In the genomic region with DNA sequence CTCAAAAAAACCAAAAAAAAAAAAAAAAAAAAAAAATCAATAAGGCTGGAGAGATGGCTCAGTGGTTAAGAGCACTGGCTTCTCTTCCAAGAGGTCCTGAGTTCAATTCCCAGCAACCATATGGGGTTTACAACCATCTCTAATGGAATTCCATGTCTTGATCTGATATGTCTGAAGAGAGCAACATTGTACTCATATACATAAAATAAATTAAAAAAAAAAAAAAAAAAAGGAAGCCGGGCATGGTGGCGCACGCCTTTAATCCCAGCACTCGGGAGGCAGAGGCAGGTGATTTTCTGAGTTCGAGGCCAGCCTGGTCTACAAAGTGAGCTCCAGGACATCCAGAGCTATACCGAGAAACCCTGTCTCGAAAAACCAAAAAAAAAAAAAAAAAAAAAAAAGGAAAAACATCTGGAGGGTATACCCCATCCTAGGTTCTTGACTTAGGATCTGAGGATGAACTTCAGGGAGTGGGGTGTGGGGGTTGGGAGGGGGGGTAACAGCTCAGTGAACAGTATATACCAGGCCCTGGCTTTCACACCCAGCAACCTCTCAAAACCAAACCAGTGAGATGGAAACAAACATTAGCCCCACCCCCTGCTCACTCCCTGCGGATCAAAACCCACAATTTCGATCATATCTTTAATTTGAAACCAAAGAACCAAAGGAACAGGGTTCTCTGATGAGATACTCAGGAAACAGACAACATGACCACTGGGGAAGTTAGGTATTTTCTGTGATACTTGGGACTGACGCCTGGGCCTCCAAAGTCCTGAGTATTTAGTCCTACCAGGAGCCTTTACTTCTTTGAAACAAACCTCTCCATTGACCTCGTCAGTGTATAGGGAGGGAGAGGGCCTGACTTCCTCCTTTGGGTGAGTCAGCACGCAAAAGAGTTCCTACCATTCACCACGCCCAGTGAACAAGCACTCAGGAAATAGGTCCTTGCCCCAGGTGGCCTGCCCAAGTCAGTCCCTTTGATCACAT, we compare ENCODE assay signal across 11 mouse cellular contexts. TPM values are rescaled to one million over a fixed set of nuclear protein-coding genes. Genes with fewer than 3 reads are reported as not detected.
DNase-seq lines count a peak whose midpoint lies in the region; ATAC-seq and TF ChIP-seq lines count a peak whose summit lies in the region.
"Had no signal": no experiment of that assay in that cellular context is flagged by ENCODE, and none has a peak within 500 bp of the region (broad histone marks: within the 10 kb centered on the region; RNA-seq: fewer than 3 reads in every experiment).

No protein-coding gene starts in this region.

- H3K4me2 ChIP-seq in liver, embryonic 16.5 days (ENCODE audit: low read depth, low read length) = peak overlapping the region; percentile 56
- H3K4me2 ChIP-seq in stomach, embryonic 14.5 days (replicated peaks; ENCODE audit: low read depth, low read length) = no peak overlapping the region
- H3K4me2 ChIP-seq: neural tube, embryonic 13.5 days had no signal

- H3K4me1 ChIP-seq in bone marrow macrophage, adult 2 months (ENCODE audit: control insufficient read depth, insufficient read depth, low read length) = peaks cover 10% of the 10 kb centered on the region
- H3K4me1 ChIP-seq in liver, embryonic 16.5 days (ENCODE audit: control insufficient read depth, low read depth, low read length) = peaks cover 19% of the 10 kb centered on the region
- no peaks in the 10 kb centered on the region for H3K4me1 ChIP-seq in stomach, embryonic 14.5 days (ENCODE audit: control insufficient read depth, insufficient read depth, low read length)
- H3K4me1 ChIP-seq: neural tube, embryonic 13.5 days had no signal

- no peak for TF ChIP-seq POLR2A in bone marrow macrophage, adult 2 months (IDR thresholded peaks at IDR 0.05; ENCODE audit: borderline replicate concordance, low read depth, low read length)

- intact Hi-C loops in left cerebral cortex, postnatal 14 days (cut with DNase I) = no loop called here

- DNase-seq in spleen, adult 18-20 months = peak; percentile 21 to 25
- no peak for DNase-seq in spleen, postnatal 14 days (ENCODE audit: low spot score in 2 of 2)
- no peak for DNase-seq in left cerebral cortex, postnatal 14 days (ENCODE audit: low spot score in 2 of 2)
- DNase-seq in layer of hippocampus, postnatal 36 days = no peak
- DNase-seq in testis, postnatal 10 days (ENCODE audit: low spot score) = no peak

- H3K36me3 ChIP-seq in liver, embryonic 16.5 days (ENCODE audit: control insufficient read depth, insufficient read depth) = no peaks in the 10 kb centered on the region
- no peaks in the 10 kb centered on the region for H3K36me3 ChIP-seq in stomach, embryonic 14.5 days (ENCODE audit: control insufficient read depth, insufficient read depth, low read length)
- H3K36me3 ChIP-seq: neural tube, embryonic 13.5 days had no signal

- WGBS in liver, embryonic 16.5 days (ENCODE audit: insufficient replicate concordance) = 46% methylated on average over 13 of the region's 13 CpGs
- WGBS in stomach, embryonic 14.5 days = 78% methylated on average over 13 of the region's 13 CpGs

- H3K4me3 ChIP-seq in bone marrow macrophage, adult 2 months (ENCODE audit: insufficient read depth, low read length) = no peak overlapping the region
- no peak overlapping the region for H3K4me3 ChIP-seq in liver, embryonic 16.5 days (ENCODE audit: low read depth, low read length)
- no peak overlapping the region for H3K4me3 ChIP-seq in stomach, embryonic 14.5 days (ENCODE audit: low read depth, low read length)
- H3K4me3 ChIP-seq: neural tube, embryonic 13.5 days had no signal

- ATAC-seq in liver, embryonic 16.5 days (ENCODE audit: low read depth) = peak; percentile 99
- peak; percentile 72 for ATAC-seq in stomach, embryonic 14.5 days (ENCODE audit: insufficient number of reproducible peaks, insufficient read depth, low FRiP score, low read depth)
- ATAC-seq: forebrain, embryonic 14.5 days had no signal

- no peak for TF ChIP-seq CTCF in bone marrow macrophage, adult 2 months (IDR thresholded peaks at IDR 0.05; ENCODE audit: low read depth, low read length)

- no peaks in the 10 kb centered on the region for H3K9me3 ChIP-seq in liver, embryonic 16.5 days (replicated peaks; ENCODE audit: control insufficient read depth, low read length)
- no peaks in the 10 kb centered on the region for H3K9me3 ChIP-seq in stomach, embryonic 14.5 days (ENCODE audit: control insufficient read depth, low read depth, low read length)
- H3K9me3 ChIP-seq: neural tube, embryonic 13.5 days had no signal

- H3K27ac ChIP-seq in bone marrow macrophage, adult 2 months (ENCODE audit: insufficient read depth, low read depth, low read length) = peak overlapping the region; percentile 71
- H3K27ac ChIP-seq in liver, embryonic 16.5 days (ENCODE audit: low read length) = peak overlapping the region; percentile 91
- peak overlapping the region; percentile 27; the same call in 1 of the 2 replicates for H3K27ac ChIP-seq in stomach, embryonic 14.5 days (ENCODE audit: low read length)
- H3K27ac ChIP-seq: neural tube, embryonic 13.5 days had no signal

- peak overlapping the region; percentile 25 for H3K9ac ChIP-seq in liver, embryonic 16.5 days (ENCODE audit: low read depth, low read length)
- no peak overlapping the region for H3K9ac ChIP-seq in stomach, embryonic 14.5 days (replicated peaks; ENCODE audit: low read depth, low read length)
- H3K9ac ChIP-seq: neural tube, embryonic 13.5 days had no signal

- no peaks in the 10 kb centered on the region for H3K27me3 ChIP-seq in liver, embryonic 16.5 days (ENCODE audit: control insufficient read depth, insufficient read depth, low read depth, low read length)
- no peaks in the 10 kb centered on the region for H3K27me3 ChIP-seq in stomach, embryonic 14.5 days (ENCODE audit: control insufficient read depth, insufficient read depth, low read length)
- H3K27me3 ChIP-seq: neural tube, embryonic 13.5 days had no signal

RNA-seq across cellular contexts. Expression of gene Mgea5, which starts 6.5 kb away (rescaled TPM):
- 84.9 and 93.8 TPM in 2 replicates for polyA plus RNA-seq in bone marrow macrophage, adult 2 months (2012; ENCODE audit: insufficient read depth, insufficient read length, missing spikeins)
- 15.6 and 16.3 TPM in 2 replicates for polyA plus RNA-seq in liver, embryonic 16.5 days (2015; fragmentation: Nextera tagmentation; extraction: Ambion mirVana)
- 74.4 and 74.8 TPM in 2 replicates for polyA plus RNA-seq in stomach, embryonic 14.5 days (2014; fragmentation: Nextera tagmentation; extraction: Ambion mirVana)
- total RNA-seq in left cerebral cortex, postnatal 14 days (2021) = 100 to 1,000 TPM; 132 to 136 TPM
- 100 to 1,000 TPM; 163 to 171 TPM for total RNA-seq in layer of hippocampus, postnatal 36 days (2021)

RNA-seq across cellular contexts. Expression of gene Kcnip2, which starts 25.7 kb away (rescaled TPM):
- not detected in 2 replicates for polyA plus RNA-seq in bone marrow macrophage, adult 2 months (2012; ENCODE audit: insufficient read depth, insufficient read length, missing spikeins)
- 2.2 TPM in 2 replicates for polyA plus RNA-seq in liver, embryonic 16.5 days (2015; fragmentation: Nextera tagmentation; extraction: Ambion mirVana)
- polyA plus RNA-seq in stomach, embryonic 14.5 days (2014; fragmentation: Nextera tagmentation; extraction: Ambion mirVana) = 1.8 TPM in 2 replicates
- total RNA-seq in left cerebral cortex, postnatal 14 days (2021) = 100 to 1,000 TPM; 129 to 143 TPM
- 100 to 1,000 TPM; 228 to 229 TPM for total RNA-seq in layer of hippocampus, postnatal 36 days (2021)

RNA-seq across cellular contexts. Expression of gene Npm3, which starts 40.8 kb away (rescaled TPM):
- 24.7 and 34.9 TPM in 2 replicates for polyA plus RNA-seq in bone marrow macrophage, adult 2 months (2012; ENCODE audit: insufficient read depth, insufficient read length, missing spikeins)
- polyA plus RNA-seq in liver, embryonic 16.5 days (2015; fragmentation: Nextera tagmentation; extraction: Ambion mirVana) = 4.6 and 6.1 TPM in 2 replicates
- 14.8 and 16.0 TPM in 2 replicates for polyA plus RNA-seq in stomach, embryonic 14.5 days (2014; fragmentation: Nextera tagmentation; extraction: Ambion mirVana)
- 1 to 10 TPM; 6.8 to 7.6 TPM for total RNA-seq in left cerebral cortex, postnatal 14 days (2021)
- total RNA-seq in layer of hippocampus, postnatal 36 days (2021) = 10 to 100 TPM in 1 of 2 experiments, 1 to 10 TPM in 1; 9.6 to 10.4 TPM

RNA-seq across cellular contexts. Expression of gene Fgf8, which starts 47.5 kb away (rescaled TPM):
- not detected in 2 replicates for polyA plus RNA-seq in bone marrow macrophage, adult 2 months (2012; ENCODE audit: insufficient read depth, insufficient read length, missing spikeins)
- not detected in 2 replicates for polyA plus RNA-seq in liver, embryonic 16.5 days (2015; fragmentation: Nextera tagmentation; extraction: Ambion mirVana)
- not detected in 2 replicates for polyA plus RNA-seq in stomach, embryonic 14.5 days (2014; fragmentation: Nextera tagmentation; extraction: Ambion mirVana)
- total RNA-seq in left cerebral cortex, postnatal 14 days (2021) = not detected
- not detected for total RNA-seq in layer of hippocampus, postnatal 36 days (2021)
- total RNA-seq: layer of hippocampus, adult 18-20 months had no signal
- polyA plus RNA-seq: neural tube, embryonic 13.5 days had no signal

Comparison
In these comparisons a context has a peak if more than half of its experiments do, and no peak if none do; other contexts are left out.
1. DNase-seq: peak in spleen, adult 18-20 months (2 of 2); none in spleen, postnatal 14 days (0 of 2), left cerebral cortex, postnatal 14 days (0 of 2), layer of hippocampus, postnatal 36 days (0 of 2) and testis, postnatal 10 days (single experiment).
2. H3K27ac ChIP-seq: peak in every context shown above with its lines; median percentile 91 in liver, embryonic 16.5 days; 71 in bone marrow macrophage, adult 2 months; 27 in stomach, embryonic 14.5 days.